Mouse (Mus musculus) intestine, embryonic 16.5 days (tissue): Measurements from ENCODE around the gene Tgm2. TPM values are rescaled to one million over a fixed set of nuclear protein-coding genes. Genes with fewer than 3 reads are reported as not detected.
A peak's percentile ranks its signal among the peaks of the same experiment; 100 is the strongest.

Experiments
- ATAC-seq: fragments of 200-750 bp; cut with Nextera tagmentation; 2 replicates; pipeline ENCODE4 v1.8.0; 2017; ENCODE audit warnings: moderate TSS enrichment, moderate library complexity
- H3K27ac ChIP-seq: fragments of 300-500 bp; sonication (generic); 2 replicates; pipeline ENCODE4 v1.5.1; 2014; ENCODE audit warnings: mild to moderate bottlenecking, low read length
- H3K27me3 ChIP-seq: fragments of 300-500 bp; sonication (generic); replicated peaks from 2 replicates; pipeline ENCODE4 v1.6.1; 2014; ENCODE audit warnings: low read length, control low read depth, mixed read lengths; ENCODE audit not compliant: control insufficient read depth, insufficient read depth
- H3K36me3 ChIP-seq: fragments of 300-500 bp; sonication (generic); 2 replicates; pipeline ENCODE4 v1.6.1; 2014; ENCODE audit warnings: low read length, control low read depth; ENCODE audit not compliant: control insufficient read depth, insufficient read depth
- H3K4me1 ChIP-seq: fragments of 300-500 bp; sonication (generic); 2 replicates; pipeline ENCODE4 v1.6.1; 2014; ENCODE audit warnings: low read length, control low read depth, mixed read lengths; ENCODE audit not compliant: control insufficient read depth, insufficient read depth
- H3K4me2 ChIP-seq: fragments of 300-500 bp; sonication (generic); 2 replicates; pipeline ENCODE4 v1.6.1; 2014; ENCODE audit warnings: low read depth, low read length, control low read depth
- H3K4me3 ChIP-seq: fragments of 300-500 bp; sonication (generic); 2 replicates; pipeline ENCODE4 v1.5.1; 2014; ENCODE audit warnings: mild to moderate bottlenecking, low read length
- H3K9ac ChIP-seq: fragments of 300-500 bp; sonication (generic); 2 replicates; pipeline ENCODE4 v1.6.1; 2014; ENCODE audit warnings: low read depth, low read length
- H3K9me3 ChIP-seq: fragments of 300-500 bp; sonication (generic); 2 replicates; pipeline ENCODE4 v1.6.1; 2016; ENCODE audit warnings: low read length, control low read depth; ENCODE audit not compliant: control insufficient read depth
- WGBS: fragments of 180-500 bp; shearing (Covaris S2); extraction: QIAGEN DNeasy Blood & Tissue Kit; methylation state at CpG from one replicate; pipeline ENCODE4 v1.1.7; 2014; 5-methylcytosine and 5-hydroxymethylcytosine counted together
- polyA plus RNA-seq: library from polyadenylated mRNA; unstranded; fragments of >200 nt; fragmentation: Nextera tagmentation; extraction: Ambion mirVana; gene quantifications from 2 replicates; pipeline ENCODE4 v1.2.1, GENCODE M21; 2015

The Tgm2 gene
- polyA plus RNA-seq, 1 experiment from 2014 or later = 96.5 TPM

GRCm38 (mm10) chr2:158179370-158180111, 33.3 kb upstream of the Tgm2 start:
- WGBS = 20% methylated on average over 18 of the region's 18 CpGs

GRCm38 (mm10) chr2:158178696-158179369, 32.6 kb upstream of the Tgm2 start:
- 12% methylated on average over 18 of the region's 19 CpGs for WGBS
- H3K9ac ChIP-seq = peak overlapping the region; percentile 53
- H3K27ac ChIP-seq = peak overlapping the region; percentile 92
- peaks cover 35% of the 10 kb centered on the region for H3K4me1 ChIP-seq
- peak; percentile 85 for ATAC-seq
- no peaks in the 10 kb centered on the region for H3K27me3 ChIP-seq
- H3K9me3 ChIP-seq = no peaks in the 10 kb centered on the region
- peak overlapping the region; percentile 59 for H3K4me2 ChIP-seq
- H3K36me3 ChIP-seq = no peaks in the 10 kb centered on the region
- peak overlapping the region; percentile 37 for H3K4me3 ChIP-seq

More at GRCm38 (mm10) chr2:158179370-158180111, 33.3 kb upstream of the Tgm2 start:
- Histone ChIP-seq H3K9ac (peak overlapping the region; percentile 53), H3K9me3 (no peaks in the 10 kb centered on the region), H3K4me1 (peaks cover 35% of the 10 kb centered on the region), H3K4me3 (peak overlapping the region; percentile 37), H3K27ac (peak overlapping the region; percentile 92), H3K4me2 (peak overlapping the region; percentile 59), H3K27me3 (no peaks in the 10 kb centered on the region), H3K36me3 (no peaks in the 10 kb centered on the region)
- peak; percentile 29 for ATAC-seq

GRCm38 (mm10) chr2:158178139-158178538, 31.9 kb upstream of the Tgm2 start:
- H3K4me3 ChIP-seq = no peak overlapping the region
- H3K9ac ChIP-seq = 0 out of 2 replicates have a peak overlapping the region, but pooled peaks have one; percentile 2
- no peaks in the 10 kb centered on the region for H3K9me3 ChIP-seq
- WGBS = 60% methylated on average over 4 of the region's 4 CpGs
- H3K4me2 ChIP-seq = no peak overlapping the region
- H3K27ac ChIP-seq = peak overlapping the region; percentile 92
- ATAC-seq = peak; percentile 66
- no peaks in the 10 kb centered on the region for H3K27me3 ChIP-seq
- H3K4me1 ChIP-seq = peaks cover 35% of the 10 kb centered on the region
- H3K36me3 ChIP-seq = no peaks in the 10 kb centered on the region

GRCm38 (mm10) chr2:158177574-158177973, 31.3 kb upstream of the Tgm2 start:
- WGBS = 84% methylated on average over 3 of the region's 3 CpGs
- no peak for ATAC-seq
- 0 out of 2 replicates have a peak overlapping the region, but pooled peaks have one; percentile 2 for H3K9ac ChIP-seq
- H3K4me3 ChIP-seq = no peak overlapping the region
- H3K36me3 ChIP-seq = no peaks in the 10 kb centered on the region
- peaks cover 35% of the 10 kb centered on the region for H3K4me1 ChIP-seq
- no peaks in the 10 kb centered on the region for H3K27me3 ChIP-seq
- no peak overlapping the region for H3K4me2 ChIP-seq
- peak overlapping the region; percentile 92 for H3K27ac ChIP-seq
- H3K9me3 ChIP-seq = no peaks in the 10 kb centered on the region

- Histone ChIP-seq H3K36me3 (no peaks in the 10 kb centered on the region), H3K9me3 (no peaks in the 10 kb centered on the region), H3K4me3 (no peak overlapping the region), H3K9ac (no peak overlapping the region), H3K4me1 (peaks cover 35% of the 10 kb centered on the region), H3K4me2 (no peak overlapping the region), H3K27me3 (no peaks in the 10 kb centered on the region), H3K27ac (no peak overlapping the region)
- WGBS = 90% methylated on average over 9 of the region's 9 CpGs
- no peak for ATAC-seq
These were observed 30.5 kb upstream of the Tgm2 start for GRCm38 (mm10) chr2:158176763-158177162.

GRCm38 (mm10) chr2:158175433-158175832, 29.2 kb upstream of the Tgm2 start:
- Histone ChIP-seq H3K9me3 (no peaks in the 10 kb centered on the region), H3K9ac (no peak overlapping the region), H3K27me3 (no peaks in the 10 kb centered on the region), H3K4me1 (peaks cover 35% of the 10 kb centered on the region), H3K4me2 (no peak overlapping the region), H3K27ac (no peak overlapping the region), H3K36me3 (no peaks in the 10 kb centered on the region), H3K4me3 (no peak overlapping the region)
- ATAC-seq = 0 out of 2 replicates have a peak, but pooled peaks have one; percentile 17
- WGBS = 59% methylated on average over 3 of the region's 3 CpGs

- H3K9me3 ChIP-seq = no peaks in the 10 kb centered on the region
- H3K9ac ChIP-seq = no peak overlapping the region
- no peak for ATAC-seq
These were observed 28.7 kb upstream of the Tgm2 start for GRCm38 (mm10) chr2:158174958-158175357.

GRCm38 (mm10) chr2:158174438-158174837, 28.2 kb upstream of the Tgm2 start:
- peaks cover 27% of the 10 kb centered on the region for H3K4me1 ChIP-seq
- H3K4me3 ChIP-seq = no peak overlapping the region
- no peaks in the 10 kb centered on the region for H3K36me3 ChIP-seq
- no peaks in the 10 kb centered on the region for H3K27me3 ChIP-seq
- no peak for ATAC-seq
- H3K4me2 ChIP-seq = no peak overlapping the region
- H3K27ac ChIP-seq = no peak overlapping the region
- no peaks in the 10 kb centered on the region for H3K9me3 ChIP-seq
- WGBS = 78% methylated on average over 5 of the region's 5 CpGs
- H3K9ac ChIP-seq = no peak overlapping the region

More at GRCm38 (mm10) chr2:158174958-158175357, 28.7 kb upstream of the Tgm2 start:
- Histone ChIP-seq H3K27me3 (no peaks in the 10 kb centered on the region), H3K4me3 (no peak overlapping the region), H3K27ac (no peak overlapping the region), H3K36me3 (no peaks in the 10 kb centered on the region), H3K4me2 (no peak overlapping the region), H3K4me1 (peaks cover 32% of the 10 kb centered on the region)
- 88% methylated on average over 15 of the region's 15 CpGs for WGBS

- H3K4me1 ChIP-seq = peaks cover 18% of the 10 kb centered on the region
- H3K36me3 ChIP-seq = no peaks in the 10 kb centered on the region
- WGBS = 86% methylated on average over 2 of the region's 2 CpGs
- H3K4me3 ChIP-seq = no peak overlapping the region
- ATAC-seq = no peak
- no peak overlapping the region for H3K4me2 ChIP-seq
- no peak overlapping the region for H3K27ac ChIP-seq
- no peaks in the 10 kb centered on the region for H3K27me3 ChIP-seq
- no peak overlapping the region for H3K9ac ChIP-seq
- H3K9me3 ChIP-seq = no peaks in the 10 kb centered on the region
These were observed 24.2 kb upstream of the Tgm2 start for GRCm38 (mm10) chr2:158170394-158170793.
